Mouse (Mus musculus): ENCODE data around the gene Zfp459.

DNA sequence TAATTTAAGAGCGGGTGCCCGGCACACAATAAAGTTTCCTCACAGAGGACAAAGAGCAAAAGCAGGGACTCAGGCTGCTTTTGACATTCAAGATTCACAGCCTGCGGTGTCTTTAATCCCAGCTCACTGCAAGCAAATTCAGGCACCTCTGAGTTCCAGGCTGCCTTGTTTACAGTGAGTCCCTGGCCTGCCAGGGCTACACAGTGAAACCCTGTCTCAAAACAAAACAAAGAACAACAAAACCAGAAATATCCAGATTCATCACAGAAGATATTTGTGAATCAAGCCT is 30.7 kb upstream of the Zfp459 start:
- TF ChIP-seq CTCF (IDR thresholded peaks at IDR 0.05; ENCODE audit: control insufficient read depth, insufficient read depth, low read length) (no peak), POLR2A (IDR thresholded peaks at IDR 0.05; ENCODE audit: borderline replicate concordance, control insufficient read depth, low read depth, low read length) (no peak)
